Mouse (Mus musculus) cerebellum, adult 2 months (tissue): Measurements from ENCODE around the gene Mnd1. TPM values are rescaled to one million over a fixed set of nuclear protein-coding genes. Genes with fewer than 3 reads are reported as not detected.

Experiments used
- DNase-seq, 2 experiments: peaks; one replicate each; pipeline ENCODE4 v3.0.0; 2021
- H3K27ac ChIP-seq: fragments of 200-500 bp; 2 replicates; pipeline ENCODE4 v1.5.1; 2012; ENCODE audit warnings: low read length, control low read depth, inconsistent platforms; ENCODE audit not compliant: insufficient read depth
- H3K27me3 ChIP-seq: fragments of 200-500 bp; 2 replicates; pipeline ENCODE4 v1.6.1; 2012; ENCODE audit warnings: inconsistent platforms, mild to moderate bottlenecking, low read length, moderate library complexity; ENCODE audit not compliant: control insufficient read depth, insufficient read depth
- H3K4me1 ChIP-seq: fragments of 200-500 bp; 2 replicates; pipeline ENCODE4 v1.6.1; 2011; ENCODE audit warnings: low read length; ENCODE audit not compliant: control insufficient read depth, insufficient read depth
- H3K4me3 ChIP-seq: fragments of 200-500 bp; replicated peaks from 2 replicates; pipeline ENCODE3; 2011; ENCODE audit warnings: mild to moderate bottlenecking, low read depth, low read length, control low read depth; ENCODE audit not compliant: insufficient read depth
- CTCF ChIP-seq: fragments of 200-500 bp; IDR thresholded peaks from 2 replicates; pipeline ENCODE4 v1.5.1; 2011; ENCODE audit warnings: low read depth, mild to moderate bottlenecking, control low read depth, low read length, moderate library complexity, borderline replicate concordance; ENCODE audit not compliant: insufficient read depth
- POLR2A ChIP-seq: fragments of 200-500 bp; IDR thresholded peaks from 2 replicates; pipeline ENCODE4 v1.6.1; 2011; ENCODE audit warnings: low read length, control low read depth, borderline replicate concordance; ENCODE audit not compliant: insufficient read depth
- WGBS: fragments of 180-500 bp; shearing (Covaris S2); methylation state at CpG from one replicate; pipeline ENCODE4 v1.1.7; 2018; 5-methylcytosine and 5-hydroxymethylcytosine counted together
- polyA plus RNA-seq: library from polyadenylated mRNA; depleted of rRNA; stranded (reverse); fragments of >200 nt; gene quantifications from 2 replicates; pipeline ENCODE4 v1.2.3, GENCODE M21; 2012; rRNA removed

Gene Mnd1
- polyA plus RNA-seq, 1 experiment = 1.7 TPM

GRCm38 (mm10) chr3:84046206-84046605 lies 109.4 kb downstream of the Mnd1 start:
- no peak for TF ChIP-seq CTCF
- no peak for TF ChIP-seq POLR2A
- Histone ChIP-seq H3K27ac (no peak overlapping the region), H3K27me3 (no peaks in the 10 kb centered on the region), H3K4me3 (no peak overlapping the region), H3K4me1 (no peaks in the 10 kb centered on the region)
- DNase-seq = no peak
- 95% methylated on average over 8 of the region's 8 CpGs for WGBS

GRCm38 (mm10) chr3:84041739-84042138 lies 113.8 kb downstream of the Mnd1 start:
- Histone ChIP-seq H3K4me3 (no peak overlapping the region), H3K4me1 (no peaks in the 10 kb centered on the region; the same call in 1 of the 2 replicates), H3K27ac (no peak overlapping the region), H3K27me3 (no peaks in the 10 kb centered on the region)
- no peak for DNase-seq
- WGBS = 91% methylated on average over 8 of the region's 8 CpGs
- TF ChIP-seq CTCF = no peak
- no peak for TF ChIP-seq POLR2A

GRCm38 (mm10) chr3:84040476-84041082 lies 115.0 kb downstream of the Mnd1 start:
- no peaks in the 10 kb centered on the region; the same call in 1 of the 2 replicates for H3K4me1 ChIP-seq
- 0 out of 2 replicates have a peak overlapping the region, but pooled peaks have one; percentile 52 for H3K27ac ChIP-seq
- H3K27me3 ChIP-seq = no peaks in the 10 kb centered on the region
- H3K4me3 ChIP-seq = peak overlapping the region; percentile 74
- no peak for TF ChIP-seq POLR2A
- no peak for TF ChIP-seq CTCF
- WGBS = 5% methylated on average over 23 of the region's 23 CpGs
- DNase-seq = peak in 1 of 2 experiments; percentile 66

GRCm38 (mm10) chr3:84039646-84040475 lies 115.7 kb downstream of the Mnd1 start, which contains the start of gene Tmem131l:
Gene Tmem131l (minus strand): TSS chr3:84040175.
- Histone ChIP-seq H3K27me3 (no peaks in the 10 kb centered on the region), H3K4me3 (peak within 1 kb of the TSS; percentile 74), H3K4me1 (no peaks in the 10 kb centered on the region; the same call in 1 of the 2 replicates), H3K27ac (peak within 1 kb of the TSS; percentile 52; the same call in 1 of the 2 replicates)
- DNase-seq = peak; percentile 78 to 79
- no peak for TF ChIP-seq CTCF
- TF ChIP-seq POLR2A = peak; percentile 48; the same call in 1 of the 2 replicates
- WGBS = under 1% methylated on average over 100 of the region's 100 CpGs

- no peak for TF ChIP-seq CTCF
- TF ChIP-seq POLR2A = no peak
- peak; percentile 64 to 67 for DNase-seq
- H3K4me3 ChIP-seq = peak overlapping the region; percentile 74
- peaks cover 3% of the 10 kb centered on the region; the same call in 1 of the 2 replicates for H3K4me1 ChIP-seq
- no peaks in the 10 kb centered on the region for H3K27me3 ChIP-seq
- H3K27ac ChIP-seq = no peak overlapping the region
- WGBS = 1% methylated on average over 42 of the region's 42 CpGs
Observed at GRCm38 (mm10) chr3:84038981-84039645, 116.5 kb downstream of the Mnd1 start.

GRCm38 (mm10) chr3:84038126-84038525 lies 117.5 kb downstream of the Mnd1 start:
- no peak overlapping the region for H3K27ac ChIP-seq
- H3K4me1 ChIP-seq = peaks cover 3% of the 10 kb centered on the region; the same call in 1 of the 2 replicates
- H3K27me3 ChIP-seq = no peaks in the 10 kb centered on the region
- 82% methylated on average over 1 of the region's 1 CpGs for WGBS
- H3K4me3 ChIP-seq = no peak overlapping the region
- TF ChIP-seq POLR2A = no peak
- TF ChIP-seq CTCF = no peak
- no peak for DNase-seq

Other genes starting within 250 kb of the Mnd1 start
- 9.2 and 9.7 TPM in 2 replicates for gene Tmem131l, start 115.6 kb downstream of the Mnd1 start, polyA plus RNA-seq
- gene Gm6525, start 18.3 kb upstream of the Mnd1 start, polyA plus RNA-seq = not detected in 2 replicates
- 120 and 129 TPM in 2 replicates for gene Trim2, start 151.1 kb upstream of the Mnd1 start, polyA plus RNA-seq